Mouse (Mus musculus) heart, adult 2 months (tissue): ENCODE results near the gene Gm49378. TPM values are rescaled to one million over a fixed set of nuclear protein-coding genes. Genes with fewer than 3 reads are reported as not detected.

Experiments used
- DNase-seq, 2 experiments: peaks; one replicate each; pipeline ENCODE4 v3.0.0; 2021
- H3K27ac ChIP-seq: fragments of 200-600 bp; 2 replicates; pipeline ENCODE4 v1.8.1; 2022
- H3K27me3 ChIP-seq: fragments of 200-500 bp; 2 replicates; pipeline ENCODE4 v1.6.1; 2012; ENCODE audit warnings: mild to moderate bottlenecking, low read length, inconsistent platforms, mixed read lengths; ENCODE audit not compliant: control insufficient read depth, insufficient read depth
- H3K36me3 ChIP-seq: fragments of 200-500 bp; 2 replicates; pipeline ENCODE4 v1.6.1; 2012; ENCODE audit warnings: low read length, inconsistent platforms; ENCODE audit not compliant: control insufficient read depth, insufficient read depth
- H3K4me1 ChIP-seq: fragments of 200-500 bp; 2 replicates; pipeline ENCODE4 v1.6.1; 2011; ENCODE audit warnings: low read length; ENCODE audit not compliant: control insufficient read depth, insufficient read depth
- H3K4me3 ChIP-seq: fragments of 200-600 bp; 2 replicates; pipeline ENCODE4 v1.8.1; 2022
- H3K79me2 ChIP-seq: fragments of 200-500 bp; replicated peaks from 2 replicates; pipeline ENCODE4 v1.6.1; 2012; ENCODE audit warnings: mild to moderate bottlenecking, inconsistent platforms, low read length, moderate library complexity, mixed read lengths; ENCODE audit not compliant: control insufficient read depth, insufficient read depth
- H3K9ac ChIP-seq: fragments of 200-500 bp; 2 replicates; pipeline ENCODE4 v1.6.1; 2012; ENCODE audit warnings: low read depth, mild to moderate bottlenecking, control low read depth, inconsistent platforms, low read length, mixed read lengths
- CTCF ChIP-seq: fragments of 200-600 bp; IDR thresholded peaks from 2 replicates; pipeline ENCODE4 v1.8.1; 2022; ENCODE audit warnings: antibody characterized with exemption, mild to moderate bottlenecking, moderate library complexity
- EP300 ChIP-seq: fragments of 200-500 bp; IDR thresholded peaks from 2 replicates; pipeline ENCODE4 v1.6.1; 2011; ENCODE audit warnings: low read depth, low read length, control low read depth; ENCODE audit not compliant: insufficient read depth
- POLR2A ChIP-seq: fragments of 200-500 bp; IDR thresholded peaks from 2 replicates; pipeline ENCODE4 v1.6.1; 2011; ENCODE audit warnings: mild to moderate bottlenecking, low read depth, low read length, control low read depth; ENCODE audit not compliant: insufficient read depth
- WGBS: fragments of 180-500 bp; shearing (Covaris S2); methylation state at CpG from one replicate; pipeline ENCODE4 v1.1.7; 2018; 5-methylcytosine and 5-hydroxymethylcytosine counted together
- intact Hi-C: fragments of 180-260 bp; cut with DNase I; formaldehyde crosslinking; loops from one replicate; pipeline ENCODE4 v1.15.1; 2025
- polyA plus RNA-seq: library from polyadenylated mRNA; depleted of rRNA; stranded (reverse); fragments of >200 nt; gene quantifications from 2 replicates; pipeline ENCODE4 v1.2.3, GENCODE M21; 2012
- total RNA-seq, 2 experiments: library from RNA; stranded (reverse); gene quantifications; 2 replicates each; pipeline ENCODE4 v1.2.3; 2021

The Gm49378 gene
- total and polyA plus RNA-seq, 3 experiments, result 2.5 to 3.8 (median 3.5) TPM

- intact Hi-C loops, result no loop called here
- Histone ChIP-seq H3K79me2 (no peaks in the 10 kb centered on the region), H3K4me3 (no peak overlapping the region), H3K36me3 (no peaks in the 10 kb centered on the region), H3K27me3 (no peaks in the 10 kb centered on the region), H3K9ac (no peak overlapping the region), H3K4me1 (no peaks in the 10 kb centered on the region), H3K27ac (no peak overlapping the region)
- DNase-seq, result no peak
- no peak for TF ChIP-seq EP300
- TF ChIP-seq POLR2A, result no peak
- no peak for TF ChIP-seq CTCF
- 68% methylated on average over 7 of the region's 7 CpGs for WGBS
Measured at GRCm38 (mm10) chr14:55614565-55615178, 23.0 kb downstream of the Gm49378 start.

- Histone ChIP-seq H3K4me3 (no peak overlapping the region), H3K9ac (no peak overlapping the region), H3K36me3 (no peaks in the 10 kb centered on the region), H3K27me3 (no peaks in the 10 kb centered on the region), H3K27ac (no peak overlapping the region), H3K4me1 (no peaks in the 10 kb centered on the region), H3K79me2 (no peaks in the 10 kb centered on the region)
- no peak for TF ChIP-seq POLR2A
- TF ChIP-seq CTCF, result no peak
- TF ChIP-seq EP300, result no peak
- 46% methylated on average over 6 of the region's 6 CpGs for WGBS
- DNase-seq, result no peak
- intact Hi-C loops, result no loop called here
Measured at GRCm38 (mm10) chr14:55613346-55613745, 24.3 kb downstream of the Gm49378 start.

GRCm38 (mm10) chr14:55608339-55608738 lies 29.4 kb downstream of the Gm49378 start:
- Histone ChIP-seq H3K36me3 (peaks cover 10% of the 10 kb centered on the region), H3K4me1 (peaks cover 10% of the 10 kb centered on the region), H3K9ac (no peak overlapping the region), H3K27me3 (no peaks in the 10 kb centered on the region), H3K79me2 (no peaks in the 10 kb centered on the region), H3K27ac (no peak overlapping the region), H3K4me3 (no peak overlapping the region)
- DNase-seq, result no peak
- TF ChIP-seq CTCF, result no peak
- TF ChIP-seq POLR2A, result no peak
- TF ChIP-seq EP300, result no peak
- intact Hi-C loops, result no loop called here
- WGBS, result 92% methylated on average over 6 of the region's 6 CpGs

DNA sequence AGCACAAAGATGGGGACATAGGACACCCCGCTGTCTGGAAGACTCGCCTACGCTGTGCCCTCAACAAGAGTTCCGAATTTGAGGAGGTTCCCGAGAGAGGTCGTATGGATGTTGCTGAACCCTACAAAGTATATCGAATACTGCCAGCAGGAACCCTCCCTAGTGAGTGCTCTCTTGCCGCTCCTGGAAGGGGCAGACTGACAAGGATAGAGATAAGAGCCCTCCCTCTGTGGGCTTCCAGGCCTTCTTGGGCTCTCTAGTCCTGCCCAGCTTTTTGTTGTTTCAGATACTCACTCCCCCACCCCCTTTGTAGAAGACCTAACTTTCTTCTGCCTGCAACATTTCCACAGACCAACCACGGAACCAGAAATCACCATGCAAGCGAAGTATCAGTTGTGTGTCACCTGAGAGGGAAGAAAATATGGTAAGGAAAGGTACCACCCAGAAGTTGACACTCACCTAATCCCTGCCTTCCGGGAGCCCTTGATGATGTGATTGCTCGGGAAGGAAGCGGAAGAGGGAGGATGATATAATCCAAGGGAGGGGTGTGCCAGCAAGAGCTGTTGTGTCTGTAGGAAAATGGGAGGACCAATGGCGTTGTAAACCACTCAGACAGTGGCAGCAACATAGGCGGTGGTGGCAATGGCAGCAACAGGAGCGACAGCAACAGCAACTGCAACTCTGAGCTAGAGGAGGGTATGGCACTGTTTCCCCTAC lies 31.8 kb downstream of the Gm49378 start:
- no peaks in the 10 kb centered on the region for H3K79me2 ChIP-seq
- no peak for TF ChIP-seq EP300
- no peak for TF ChIP-seq POLR2A
- no peak for TF ChIP-seq CTCF
- no peak overlapping the region for H3K27ac ChIP-seq
- 76% methylated on average over 16 of the region's 16 CpGs for WGBS
- H3K9ac ChIP-seq, result no peak overlapping the region
- peaks cover 10% of the 10 kb centered on the region for H3K36me3 ChIP-seq
- no peak for DNase-seq
- H3K4me3 ChIP-seq, result no peak overlapping the region
- H3K27me3 ChIP-seq, result no peaks in the 10 kb centered on the region
- intact Hi-C loops, result loop anchor here (2.0 kb wide), 2 partner anchors 15 to 37 kb away; partner anchors contain the start of genes Psme2, Rnf31 and Tm9sf1
- peaks cover 12% of the 10 kb centered on the region for H3K4me1 ChIP-seq

DNA sequence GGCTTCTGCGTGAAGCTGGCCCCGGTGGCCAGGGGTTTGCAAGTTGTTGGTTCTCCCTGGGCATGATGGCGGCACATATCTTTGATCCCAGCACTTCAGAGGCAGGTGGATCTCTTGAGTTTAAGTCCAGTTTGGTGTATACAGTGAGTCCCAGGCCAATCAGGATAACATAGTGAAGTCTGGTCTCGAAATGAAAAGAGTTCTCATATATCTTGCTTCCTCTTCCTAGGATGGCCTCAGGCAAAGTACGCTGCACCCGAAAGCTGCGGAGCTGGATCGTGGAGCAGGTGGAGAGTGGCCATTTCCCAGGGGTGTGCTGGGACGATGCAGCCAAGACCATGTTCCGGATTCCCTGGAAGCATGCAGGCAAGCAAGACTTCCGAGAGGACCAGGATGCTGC lies 32.9 kb downstream of the Gm49378 start:
- H3K4me3 ChIP-seq, result peak overlapping the region; percentile 71
- intact Hi-C loops, result loop anchor here (2.0 to 5.0 kb wide), 3 partner anchors 14 to 108 kb away; partner anchors contain the start of genes Psme2, Rnf31 and Tm9sf1
- peaks cover 10% of the 10 kb centered on the region for H3K36me3 ChIP-seq
- H3K27ac ChIP-seq, result peak overlapping the region; percentile 97
- WGBS, result 77% methylated on average over 11 of the region's 11 CpGs
- no peak for TF ChIP-seq POLR2A
- no peaks in the 10 kb centered on the region for H3K27me3 ChIP-seq
- no peak for DNase-seq
- H3K79me2 ChIP-seq, result no peaks in the 10 kb centered on the region
- H3K9ac ChIP-seq, result peak overlapping the region; percentile 46
- peaks cover 12% of the 10 kb centered on the region for H3K4me1 ChIP-seq
